Mouse (Mus musculus) CD4-positive, CD25-positive, alpha-beta regulatory T cell, adult 9 weeks (primary cell): ENCODE data around the gene Dgki. TPM values are rescaled to one million over a fixed set of nuclear protein-coding genes. Genes with fewer than 3 reads are reported as not detected.

ENCODE experiments used
- polyA plus RNA-seq: library from polyadenylated mRNA; unstranded; fragments of 100-300 nt; shearing (Covaris generic); gene quantifications from one replicate; pipeline ENCODE4 v1.2.1, GENCODE M21; 2017

The Dgki gene
- polyA plus RNA-seq = 0.24 TPM

GRCm38 (mm10) chr6:37299562-37300390, at the start of gene Dgki:
Gene Dgki (minus strand): TSS chr6:37300184.

GRCm38 (mm10) chr6:36809747-36810285, 490.2 kb downstream of the Dgki start, which contains the start of gene Ptn:
Gene Ptn (minus strand): TSS chr6:36810220.

Other genes starting within 250 kb of the Dgki start
- gene Creb3l2, start 142.0 kb upstream of the Dgki start, polyA plus RNA-seq = 5.4 TPM
- not detected for gene Akr1d1, start 230.0 kb upstream of the Dgki start, polyA plus RNA-seq